Mouse (Mus musculus) kidney, adult 2 months (tissue): ENCODE data around the gene Bfsp2.

ENCODE experiments used
- CTCF ChIP-seq: fragments of 200-500 bp; conservative IDR thresholded peaks from 2 replicates; pipeline ENCODE4 v1.5.1; 2011; ENCODE audit warnings: low read depth, mild to moderate bottlenecking, control low read depth, low read length, moderate library complexity, mixed read lengths; ENCODE audit not compliant: insufficient read depth, insufficient read length
- POLR2A ChIP-seq: fragments of 200-500 bp; IDR thresholded peaks from one replicate; pipeline ENCODE4 v1.6.1; 2011; ENCODE audit warnings: low read depth, low read length, control low read depth

- no peak for TF ChIP-seq CTCF
- TF ChIP-seq POLR2A = no peak
These were observed 66.8 kb downstream of the Bfsp2 start for GRCm38 (mm10) chr9:103413457-103413856.
